Mouse (Mus musculus) intestine, embryonic 15.5 days (tissue): ENCODE data around the gene Map4k5. TPM values are rescaled to one million over a fixed set of nuclear protein-coding genes. Genes with fewer than 3 reads are reported as not detected.

Source experiments
- ATAC-seq: fragments of 200-750 bp; cut with Nextera tagmentation; 2 replicates; pipeline ENCODE4 v1.8.0; 2017; ENCODE audit warnings: moderate TSS enrichment, moderate library complexity
- H3K27ac ChIP-seq: fragments of 300-500 bp; sonication (generic); 2 replicates; pipeline ENCODE4 v1.5.1; 2015; ENCODE audit warnings: mild to moderate bottlenecking, inconsistent platforms
- H3K27me3 ChIP-seq: fragments of 300-500 bp; sonication (generic); replicated peaks from 2 replicates; pipeline ENCODE4 v1.6.1; 2015; ENCODE audit warnings: inconsistent platforms
- H3K36me3 ChIP-seq: fragments of 300-500 bp; sonication (generic); 2 replicates; pipeline ENCODE4 v1.6.1; 2015; ENCODE audit warnings: inconsistent platforms
- H3K4me1 ChIP-seq: fragments of 300-500 bp; sonication (generic); replicated peaks from 2 replicates; pipeline ENCODE4 v1.6.1; 2015; ENCODE audit warnings: inconsistent platforms
- H3K4me2 ChIP-seq: fragments of 300-500 bp; sonication (generic); replicated peaks from 2 replicates; pipeline ENCODE4 v1.6.1; 2015; ENCODE audit warnings: mild to moderate bottlenecking, inconsistent platforms
- H3K4me3 ChIP-seq: fragments of 300-500 bp; sonication (generic); replicated peaks from 2 replicates; pipeline ENCODE4 v1.5.1; 2015; ENCODE audit warnings: inconsistent platforms
- H3K9ac ChIP-seq: fragments of 300-500 bp; sonication (generic); 2 replicates; pipeline ENCODE4 v1.6.1; 2015; ENCODE audit warnings: inconsistent platforms
- H3K9me3 ChIP-seq: fragments of 300-500 bp; sonication (generic); 2 replicates; pipeline ENCODE4 v1.6.1; 2016; ENCODE audit warnings: inconsistent platforms
- WGBS: fragments of 180-500 bp; shearing (Covaris S2); methylation state at CpG from one replicate; pipeline ENCODE4 v1.1.7; 2015; 5-methylcytosine and 5-hydroxymethylcytosine counted together
- polyA plus RNA-seq: library from polyadenylated mRNA; unstranded; fragments of >200 nt; fragmentation: Nextera tagmentation; extraction: Ambion mirVana; gene quantifications from 2 replicates; pipeline ENCODE4 v1.2.1, GENCODE M21; 2015

The Map4k5 gene
- polyA plus RNA-seq, 1 experiment from 2014 or later: 25.4 TPM

DNA sequence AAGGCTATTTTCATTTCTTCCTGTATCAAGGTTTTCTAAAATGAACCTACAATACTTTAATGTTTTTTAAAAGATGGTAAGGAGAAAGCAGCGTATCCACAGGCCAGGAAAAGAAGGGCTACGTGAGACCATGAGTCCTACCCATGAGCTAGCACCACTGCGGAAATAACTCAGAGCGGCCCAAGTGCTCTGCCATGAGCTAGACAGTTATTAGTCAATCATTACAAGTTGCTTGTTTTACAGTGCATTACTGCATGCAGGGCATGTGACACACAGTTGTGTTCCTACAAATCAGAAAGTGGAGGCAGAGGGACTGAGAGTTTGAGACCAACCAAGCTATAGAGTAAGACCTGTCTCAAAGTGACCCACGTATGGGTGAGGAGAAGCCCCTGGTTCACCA, 8.9 kb downstream of the Map4k5 start:
- H3K4me1 ChIP-seq: peaks cover 10% of the 10 kb centered on the region
- no peak overlapping the region for H3K9ac ChIP-seq
- H3K36me3 ChIP-seq: no peaks in the 10 kb centered on the region
- WGBS: 84% methylated on average over 5 of the region's 5 CpGs
- ATAC-seq: no peak
- H3K27me3 ChIP-seq: no peaks in the 10 kb centered on the region
- H3K4me3 ChIP-seq: no peak overlapping the region
- no peaks in the 10 kb centered on the region for H3K9me3 ChIP-seq
- H3K27ac ChIP-seq: no peak overlapping the region
- H3K4me2 ChIP-seq: no peak overlapping the region

DNA sequence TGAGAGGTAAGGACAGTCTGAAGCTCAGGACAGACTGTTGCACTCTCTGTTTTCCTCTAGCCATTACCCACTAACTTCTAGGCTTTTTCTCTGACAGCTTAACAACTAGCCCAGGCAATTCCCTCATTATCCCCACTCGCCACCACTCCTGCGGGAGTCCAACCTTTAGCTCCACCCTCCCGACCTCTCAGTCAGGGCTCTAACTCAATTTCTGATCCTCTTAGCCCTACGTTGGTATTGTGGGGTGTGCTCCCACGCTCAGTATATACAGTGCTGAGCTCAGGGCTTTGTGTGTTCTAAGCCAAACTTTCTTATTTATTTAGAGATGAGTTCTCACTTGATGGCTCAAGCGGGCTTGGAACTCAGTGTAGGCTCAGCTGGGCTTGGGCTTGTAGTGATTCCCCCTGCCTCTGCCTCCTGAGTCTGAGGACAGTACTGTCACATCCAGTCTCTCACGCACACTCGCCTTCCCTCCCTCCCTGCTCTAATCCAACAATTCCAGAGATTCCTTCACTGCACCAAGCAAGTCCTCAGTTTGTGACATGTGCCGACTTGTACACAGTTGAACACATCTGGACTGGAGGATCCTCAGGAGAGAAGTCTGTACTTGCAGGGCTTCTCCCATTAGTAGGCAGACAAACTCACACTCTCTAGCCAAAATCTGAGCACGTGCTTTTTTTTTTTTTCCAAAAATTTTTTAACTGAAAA, 11.6 kb downstream of the Map4k5 start:
- no peaks in the 10 kb centered on the region for H3K9me3 ChIP-seq
- H3K4me3 ChIP-seq: no peak overlapping the region
- no peaks in the 10 kb centered on the region for H3K27me3 ChIP-seq
- H3K36me3 ChIP-seq: no peaks in the 10 kb centered on the region
- no peak overlapping the region for H3K4me2 ChIP-seq
- no peak; the same call in 1 of the 2 replicates for ATAC-seq
- no peak overlapping the region for H3K27ac ChIP-seq
- H3K9ac ChIP-seq: no peak overlapping the region
- WGBS: 52% methylated on average over 10 of the region's 10 CpGs
- peaks cover 9% of the 10 kb centered on the region for H3K4me1 ChIP-seq

DNA sequence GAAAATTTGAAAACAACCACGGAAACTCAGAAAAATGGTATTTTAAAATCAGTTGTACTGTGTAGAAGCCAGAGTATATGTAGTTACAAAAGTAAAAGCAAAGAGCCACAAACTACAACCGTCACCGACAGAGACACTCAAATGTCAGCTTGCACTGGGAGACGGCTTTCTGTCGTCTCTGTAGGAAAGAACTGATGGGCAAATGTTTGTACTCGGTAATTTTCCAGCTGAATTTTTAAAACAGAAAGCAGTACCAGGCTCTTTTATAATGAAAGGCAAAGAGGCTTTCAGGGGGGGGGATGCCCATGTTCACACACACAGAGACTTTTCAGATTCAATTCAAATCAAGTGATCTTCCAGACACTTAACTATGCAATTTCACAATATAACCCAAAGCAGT, 13.3 kb downstream of the Map4k5 start:
- no peaks in the 10 kb centered on the region for H3K36me3 ChIP-seq
- peak overlapping the region; percentile 39; the same call in 1 of the 2 replicates for H3K4me2 ChIP-seq
- H3K27ac ChIP-seq: no peak overlapping the region
- WGBS: 18% methylated on average over 6 of the region's 6 CpGs
- H3K9me3 ChIP-seq: no peaks in the 10 kb centered on the region
- H3K9ac ChIP-seq: no peak overlapping the region
- no peaks in the 10 kb centered on the region for H3K27me3 ChIP-seq
- no peak overlapping the region for H3K4me3 ChIP-seq
- no peak; the same call in 1 of the 2 replicates for ATAC-seq
- peaks cover 9% of the 10 kb centered on the region for H3K4me1 ChIP-seq

DNA sequence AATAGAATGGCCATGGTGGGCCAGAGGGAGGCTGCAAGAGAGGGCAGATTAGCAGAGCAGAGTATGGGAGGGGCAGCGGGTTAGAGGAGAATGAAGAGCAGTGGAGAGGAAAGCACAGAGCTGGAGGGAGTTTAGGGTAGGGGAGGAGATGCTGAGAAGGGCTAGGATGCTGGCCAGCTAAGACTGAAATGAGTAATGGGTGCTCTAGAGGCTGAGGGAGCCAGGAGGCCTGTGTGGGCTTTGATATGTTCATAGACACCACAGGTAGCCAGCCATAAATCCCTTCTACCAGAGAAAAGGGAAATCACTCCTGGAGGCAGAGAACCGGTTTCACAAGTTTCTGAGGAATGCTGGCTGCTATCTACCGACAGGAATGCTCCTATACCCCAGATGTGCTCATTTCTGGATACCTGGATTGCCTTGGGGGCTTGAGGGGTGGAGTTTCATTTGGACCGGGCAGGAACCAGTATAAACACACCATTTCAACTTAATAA, 13.8 kb downstream of the Map4k5 start:
- Histone ChIP-seq H3K4me3 (no peak overlapping the region), H3K27ac (peak overlapping the region; percentile 27; the same call in 1 of the 2 replicates), H3K4me2 (peak overlapping the region; percentile 39; the same call in 1 of the 2 replicates), H3K9ac (no peak overlapping the region), H3K9me3 (no peaks in the 10 kb centered on the region), H3K4me1 (peaks cover 9% of the 10 kb centered on the region), H3K27me3 (no peaks in the 10 kb centered on the region), H3K36me3 (no peaks in the 10 kb centered on the region)
- peak; percentile 86 for ATAC-seq
- WGBS: 13% methylated on average over 4 of the region's 4 CpGs

DNA sequence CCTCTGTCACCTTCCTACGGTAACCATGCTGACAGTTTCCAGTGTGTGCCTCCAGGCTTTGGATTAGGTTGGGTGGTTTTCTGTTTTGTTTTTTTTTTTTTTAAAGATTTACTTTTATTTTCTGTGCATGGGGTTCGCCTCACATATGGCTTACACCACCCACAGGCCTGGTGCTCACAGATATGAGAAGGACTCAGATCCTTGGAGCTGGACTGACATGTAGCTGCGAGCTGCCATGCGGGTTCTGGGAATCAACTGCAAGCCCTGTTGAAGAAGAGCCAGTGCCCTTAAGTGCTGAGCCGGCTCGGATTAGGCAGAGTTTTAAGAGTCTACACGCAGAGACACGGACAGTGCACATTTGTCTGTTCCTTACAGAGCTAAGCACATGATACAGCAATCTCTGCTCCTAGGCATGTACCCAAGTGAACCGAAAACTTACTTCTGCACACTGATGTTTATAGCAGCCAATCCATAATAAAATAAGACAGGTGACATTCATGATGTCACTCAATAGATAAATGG, 15.1 kb downstream of the Map4k5 start:
- Histone ChIP-seq H3K27me3 (no peaks in the 10 kb centered on the region), H3K27ac (no peak overlapping the region), H3K9me3 (no peaks in the 10 kb centered on the region), H3K9ac (no peak overlapping the region), H3K4me2 (no peak overlapping the region), H3K4me1 (peaks cover 9% of the 10 kb centered on the region), H3K4me3 (no peak overlapping the region), H3K36me3 (no peaks in the 10 kb centered on the region)
- ATAC-seq: no peak
- 91% methylated on average over 9 of the region's 9 CpGs for WGBS

DNA sequence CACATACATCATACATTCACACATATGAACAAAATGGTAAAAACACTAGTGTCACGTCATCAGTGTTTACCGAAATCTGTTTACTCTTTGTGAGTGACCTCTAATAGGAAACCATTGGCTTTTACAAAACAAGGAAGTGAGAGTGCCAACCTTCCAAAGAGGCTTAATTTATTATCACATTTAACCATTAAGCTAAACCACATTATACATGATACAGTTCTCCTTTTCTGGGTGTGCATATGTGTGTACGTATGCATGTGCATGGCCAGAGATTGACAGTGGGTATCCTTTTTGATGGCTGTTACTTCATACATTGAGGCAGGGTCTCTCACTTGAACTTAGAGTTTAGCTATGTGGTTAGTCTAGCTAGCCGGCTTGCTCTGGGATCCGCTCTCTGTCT, 21.4 kb downstream of the Map4k5 start:
- H3K27ac ChIP-seq: no peak overlapping the region
- no peak overlapping the region for H3K4me3 ChIP-seq
- 92% methylated on average over 5 of the region's 5 CpGs for WGBS
- no peak overlapping the region for H3K4me2 ChIP-seq
- H3K4me1 ChIP-seq: no peaks in the 10 kb centered on the region
- no peaks in the 10 kb centered on the region for H3K36me3 ChIP-seq
- no peak for ATAC-seq
- no peaks in the 10 kb centered on the region for H3K27me3 ChIP-seq
- H3K9ac ChIP-seq: no peak overlapping the region
- H3K9me3 ChIP-seq: no peaks in the 10 kb centered on the region

DNA sequence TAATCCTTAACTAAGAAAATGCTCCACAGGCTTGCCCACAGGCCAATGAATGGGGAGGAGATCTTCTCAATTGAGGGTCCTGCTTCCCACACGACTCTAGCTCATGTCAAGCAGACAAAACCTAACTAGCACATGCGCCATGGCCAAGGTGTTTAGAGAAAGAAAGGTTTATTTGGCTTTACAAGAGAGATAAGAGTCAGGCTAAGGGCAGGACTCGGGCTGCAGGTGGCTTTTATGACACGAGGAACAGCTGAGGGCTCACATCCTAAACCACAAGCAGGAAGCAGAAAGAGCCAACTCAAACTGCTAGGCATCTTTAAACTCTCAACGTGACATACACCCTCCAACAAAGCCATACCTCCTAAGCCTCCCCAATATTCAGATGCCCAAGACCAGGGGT, 25.7 kb downstream of the Map4k5 start:
- H3K4me2 ChIP-seq: no peak overlapping the region; the same call in 1 of the 2 replicates
- no peak overlapping the region for H3K9ac ChIP-seq
- H3K4me3 ChIP-seq: no peak overlapping the region
- 52% methylated on average over 5 of the region's 5 CpGs for WGBS
- no peaks in the 10 kb centered on the region for H3K36me3 ChIP-seq
- peak; percentile 51; the same call in 1 of the 2 replicates for ATAC-seq
- no peak overlapping the region for H3K27ac ChIP-seq
- H3K4me1 ChIP-seq: peaks cover 3% of the 10 kb centered on the region; the same call in 1 of the 2 replicates
- no peaks in the 10 kb centered on the region for H3K27me3 ChIP-seq
- H3K9me3 ChIP-seq: no peaks in the 10 kb centered on the region

DNA sequence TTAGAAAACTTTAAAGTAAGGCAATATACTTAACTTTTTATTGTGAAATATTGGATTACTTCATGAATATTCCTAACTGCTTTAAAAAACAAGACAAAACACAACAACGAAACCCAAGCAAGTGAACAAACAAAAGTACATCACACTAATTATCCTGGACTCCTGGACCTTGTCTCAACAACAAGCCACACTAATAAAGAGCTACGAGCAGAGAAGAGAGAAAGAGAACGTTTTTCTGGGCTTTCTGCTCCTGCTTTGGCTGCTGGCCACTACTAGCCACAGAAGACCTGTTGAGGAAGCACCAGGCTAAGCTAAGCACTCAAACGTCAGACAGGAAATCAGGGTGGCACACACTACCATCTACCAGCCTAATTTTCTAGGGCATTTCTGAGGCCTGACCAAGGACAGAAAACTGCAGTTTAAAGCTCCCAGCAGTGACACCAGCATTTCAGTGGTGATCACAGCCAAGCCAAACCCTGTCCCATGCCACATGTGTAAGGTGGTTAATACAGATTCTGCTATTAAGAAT, 28.8 kb downstream of the Map4k5 start:
- Histone ChIP-seq H3K9ac (no peak overlapping the region), H3K27ac (no peak overlapping the region), H3K36me3 (no peaks in the 10 kb centered on the region), H3K27me3 (no peaks in the 10 kb centered on the region), H3K4me3 (no peak overlapping the region), H3K9me3 (no peaks in the 10 kb centered on the region), H3K4me2 (no peak overlapping the region), H3K4me1 (peaks cover 3% of the 10 kb centered on the region; the same call in 1 of the 2 replicates)
- WGBS: 56% methylated on average over 4 of the region's 4 CpGs
- ATAC-seq: no peak

DNA sequence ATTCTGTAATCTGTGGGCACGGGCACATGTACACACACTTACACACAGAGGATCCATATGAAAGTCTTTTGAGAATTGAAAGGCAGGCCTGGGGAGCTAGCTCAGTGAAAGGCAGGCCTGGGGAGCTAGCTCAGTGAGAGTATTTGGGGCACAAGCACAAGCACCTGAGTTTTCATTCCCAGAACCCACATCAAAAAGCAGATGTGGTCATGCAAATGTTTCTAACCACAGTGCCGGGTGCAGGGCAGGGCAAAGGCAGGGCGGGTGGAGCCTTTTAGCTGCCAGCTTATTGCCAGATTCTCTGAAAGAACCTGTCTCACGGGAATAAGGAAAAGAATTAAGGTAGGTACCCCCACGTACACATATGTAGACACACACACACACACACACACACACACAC, 29.5 kb downstream of the Map4k5 start:
- 65% methylated on average over 5 of the region's 5 CpGs for WGBS
- Histone ChIP-seq H3K27me3 (no peaks in the 10 kb centered on the region), H3K4me2 (no peak overlapping the region), H3K9ac (no peak overlapping the region), H3K9me3 (no peaks in the 10 kb centered on the region), H3K4me1 (peaks cover 3% of the 10 kb centered on the region; the same call in 1 of the 2 replicates), H3K36me3 (no peaks in the 10 kb centered on the region), H3K27ac (no peak overlapping the region), H3K4me3 (no peak overlapping the region)
- ATAC-seq: no peak

DNA sequence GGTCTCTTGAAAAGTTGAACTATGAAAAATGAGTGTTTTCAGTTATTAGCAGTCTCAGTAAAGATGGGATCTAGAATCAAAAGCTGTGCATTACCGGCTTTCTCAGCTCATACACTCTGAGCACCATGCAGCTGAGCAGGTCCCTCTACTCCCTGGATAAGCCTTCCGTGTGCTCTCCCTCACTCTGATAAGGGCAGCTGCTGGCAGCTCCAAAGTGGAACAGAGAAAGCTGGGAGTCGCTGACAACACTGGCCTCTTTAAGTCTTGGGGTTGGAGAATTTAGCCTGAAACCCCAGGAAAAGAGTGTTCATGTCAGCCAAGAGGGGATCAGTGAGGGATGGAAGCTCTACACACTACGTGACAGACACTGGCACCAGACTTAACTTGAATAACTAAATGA, 34.2 kb downstream of the Map4k5 start:
- Histone ChIP-seq H3K27ac (no peak overlapping the region), H3K4me2 (no peak overlapping the region), H3K27me3 (no peaks in the 10 kb centered on the region), H3K9ac (no peak overlapping the region), H3K36me3 (0 out of 2 replicates have a peak, but pooled peaks cover 3% of the 10 kb centered on the region), H3K4me1 (no peaks in the 10 kb centered on the region), H3K4me3 (no peak overlapping the region), H3K9me3 (no peaks in the 10 kb centered on the region)
- ATAC-seq: no peak
- 83% methylated on average over 4 of the region's 4 CpGs for WGBS

DNA sequence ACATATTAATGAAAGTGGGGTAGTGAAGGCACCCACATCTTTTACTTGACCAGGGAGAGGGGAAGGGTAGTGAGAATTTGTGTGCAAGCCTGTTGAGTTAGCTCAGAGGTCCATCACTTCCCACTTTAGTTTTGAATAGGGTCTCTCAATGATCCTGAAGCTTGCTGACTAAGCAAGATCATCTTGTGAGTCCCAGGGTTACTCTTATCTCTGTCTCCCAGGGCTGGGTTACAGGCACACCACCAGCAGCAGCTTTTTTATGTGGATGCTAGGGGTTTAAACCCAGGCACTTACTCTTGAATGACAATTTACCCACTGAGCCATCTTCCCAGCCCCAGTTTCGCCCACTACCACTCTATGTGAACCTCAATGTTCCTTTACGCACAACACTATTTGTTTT, 35.4 kb downstream of the Map4k5 start:
- no peak overlapping the region for H3K4me2 ChIP-seq
- H3K4me1 ChIP-seq: no peaks in the 10 kb centered on the region
- no peak overlapping the region for H3K4me3 ChIP-seq
- H3K9me3 ChIP-seq: no peaks in the 10 kb centered on the region
- H3K27me3 ChIP-seq: no peaks in the 10 kb centered on the region
- ATAC-seq: no peak
- WGBS: 93% methylated on average over 2 of the region's 2 CpGs
- H3K27ac ChIP-seq: no peak overlapping the region
- H3K9ac ChIP-seq: no peak overlapping the region
- peaks cover 3% of the 10 kb centered on the region; the same call in 1 of the 2 replicates for H3K36me3 ChIP-seq

DNA sequence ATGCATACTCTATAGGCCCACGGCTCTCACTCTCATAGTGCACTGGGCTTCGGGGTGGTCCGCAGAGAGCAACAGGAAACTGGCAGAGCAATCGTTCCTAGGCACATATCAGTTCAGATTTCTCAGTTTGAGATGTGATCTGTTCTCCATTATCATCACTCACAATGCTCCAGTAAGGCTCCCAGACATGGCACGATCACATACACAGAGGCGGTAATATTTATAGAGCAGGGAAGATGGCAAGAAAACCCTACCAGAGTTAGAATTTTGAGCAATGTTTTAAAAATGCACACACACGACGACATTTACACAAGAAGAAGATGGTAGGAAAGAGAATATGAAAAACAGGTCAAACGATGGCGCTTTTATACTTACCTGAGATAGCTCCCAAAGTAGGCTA, 36.6 kb downstream of the Map4k5 start:
- no peak overlapping the region for H3K4me3 ChIP-seq
- no peak for ATAC-seq
- 91% methylated on average over 10 of the region's 10 CpGs for WGBS
- H3K4me1 ChIP-seq: no peaks in the 10 kb centered on the region
- H3K4me2 ChIP-seq: no peak overlapping the region
- no peak overlapping the region for H3K27ac ChIP-seq
- H3K9me3 ChIP-seq: no peaks in the 10 kb centered on the region
- no peak overlapping the region for H3K9ac ChIP-seq
- peaks cover 9% of the 10 kb centered on the region for H3K36me3 ChIP-seq
- no peaks in the 10 kb centered on the region for H3K27me3 ChIP-seq
